Mouse (Mus musculus) bone marrow macrophage, adult 2 months (primary cell): ENCODE data around the gene Lyzl6.

Experiments
- CTCF ChIP-seq: IDR thresholded peaks from 2 replicates; pipeline ENCODE4 v1.5.1; 2012; ENCODE audit warnings: low read depth, mild to moderate bottlenecking, low read length, moderate library complexity
- POLR2A ChIP-seq: IDR thresholded peaks from 2 replicates; pipeline ENCODE4 v1.6.1; 2012; ENCODE audit warnings: mild to moderate bottlenecking, low read depth, low read length, borderline replicate concordance

DNA sequence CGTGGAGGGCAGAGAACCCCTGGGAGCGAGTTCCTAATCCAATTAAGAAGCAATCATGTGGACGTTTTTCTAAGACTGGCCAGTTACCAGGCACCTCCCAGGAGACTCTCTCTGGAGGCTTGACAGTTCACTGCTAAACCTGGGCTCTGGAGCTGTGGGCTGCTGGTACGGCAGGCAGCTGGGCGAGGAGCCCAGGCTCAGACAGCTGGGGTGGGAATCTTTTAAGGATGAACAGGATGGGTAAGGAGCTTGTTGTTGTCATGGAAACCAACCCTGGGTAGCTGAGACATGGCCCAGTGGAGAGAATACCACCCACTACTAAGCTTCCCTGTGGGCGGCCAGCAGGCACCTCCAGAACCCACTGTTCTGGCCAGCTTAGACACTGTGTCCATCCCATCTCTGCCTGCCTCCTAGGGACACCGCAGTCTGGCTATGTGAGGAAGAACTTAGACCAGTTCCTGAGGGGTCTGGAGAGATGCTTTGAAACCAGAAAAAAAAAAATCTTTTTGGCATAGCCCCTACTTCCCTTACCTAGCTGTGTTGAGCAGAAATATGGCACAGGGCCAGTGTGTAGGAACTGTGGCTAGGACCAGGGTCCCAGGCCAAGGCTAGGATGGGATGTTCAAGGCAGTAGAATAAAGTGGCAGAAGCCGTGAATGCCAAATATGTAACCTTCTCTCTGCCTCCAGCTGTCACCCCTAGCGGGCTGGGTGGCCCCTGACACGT, 27.7 kb upstream of the Lyzl6 start:
- TF ChIP-seq CTCF (no peak), POLR2A (no peak)
